Mouse (Mus musculus): ENCODE results near the gene Asna1. TPM values are rescaled to one million over a fixed set of nuclear protein-coding genes. Genes with fewer than 3 reads are reported as not detected.

Gene Asna1
- polyA plus RNA-seq, 1 experiment from 2014 or later = 154 TPM

DNA sequence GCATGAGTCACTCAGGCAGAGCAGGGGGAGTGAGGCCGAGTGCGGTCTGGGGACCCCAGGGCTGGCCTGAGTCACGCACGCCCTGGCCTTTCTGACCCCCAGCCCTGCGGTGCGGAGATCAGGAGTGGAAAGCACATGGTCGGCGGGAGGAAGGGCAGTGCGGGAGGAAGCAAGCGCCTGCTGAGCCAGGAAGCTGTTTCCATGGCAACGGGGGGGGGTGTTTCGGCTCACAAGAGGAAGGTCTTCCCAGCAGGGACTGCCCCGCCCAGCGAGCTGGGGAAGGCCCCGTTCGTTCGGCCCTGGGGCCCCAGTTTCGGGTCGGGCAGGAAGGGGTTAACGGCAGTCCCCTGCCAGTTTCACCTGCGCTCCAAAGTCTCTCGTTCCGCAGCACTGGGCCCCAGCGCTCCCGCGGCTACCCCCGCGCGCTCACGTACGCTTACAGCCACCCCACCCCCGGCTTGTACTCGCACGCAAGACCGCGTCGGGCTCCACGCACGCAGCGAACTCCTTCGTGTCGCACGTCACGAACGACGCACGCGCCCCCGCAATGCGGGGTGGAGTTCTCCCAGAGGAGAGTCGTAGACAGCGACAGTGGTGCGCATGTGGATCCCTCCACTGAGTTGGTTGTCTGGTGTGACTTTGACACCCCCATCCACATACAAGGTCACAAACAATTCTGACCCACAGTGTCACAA is 39.2 kb downstream of the Asna1 start:
- Histone ChIP-seq H3K4me1 (ENCODE audit: insufficient read depth, low read length) (peaks cover 58% of the 10 kb centered on the region), H3K9me3 (ENCODE audit: low read length) (no peaks in the 10 kb centered on the region), H3K27me3 (ENCODE audit: insufficient read depth, low read length) (no peaks in the 10 kb centered on the region), H3K4me2 (replicated peaks; ENCODE audit: low read depth, low read length) (peak overlapping the region; percentile 100), H3K4me3 (ENCODE audit: low read length) (peak overlapping the region; percentile 55), H3K27ac (ENCODE audit: low read length) (peak overlapping the region; percentile 87), H3K36me3 (ENCODE audit: insufficient read depth, low read length) (no peaks in the 10 kb centered on the region), H3K9ac (replicated peaks; ENCODE audit: low read length) (peak overlapping the region; percentile 75)
- WGBS = under 1% methylated on average over 52 of the region's 53 CpGs
- peak; percentile 22 for ATAC-seq (ENCODE audit: low FRiP score, low TSS enrichment)

DNA sequence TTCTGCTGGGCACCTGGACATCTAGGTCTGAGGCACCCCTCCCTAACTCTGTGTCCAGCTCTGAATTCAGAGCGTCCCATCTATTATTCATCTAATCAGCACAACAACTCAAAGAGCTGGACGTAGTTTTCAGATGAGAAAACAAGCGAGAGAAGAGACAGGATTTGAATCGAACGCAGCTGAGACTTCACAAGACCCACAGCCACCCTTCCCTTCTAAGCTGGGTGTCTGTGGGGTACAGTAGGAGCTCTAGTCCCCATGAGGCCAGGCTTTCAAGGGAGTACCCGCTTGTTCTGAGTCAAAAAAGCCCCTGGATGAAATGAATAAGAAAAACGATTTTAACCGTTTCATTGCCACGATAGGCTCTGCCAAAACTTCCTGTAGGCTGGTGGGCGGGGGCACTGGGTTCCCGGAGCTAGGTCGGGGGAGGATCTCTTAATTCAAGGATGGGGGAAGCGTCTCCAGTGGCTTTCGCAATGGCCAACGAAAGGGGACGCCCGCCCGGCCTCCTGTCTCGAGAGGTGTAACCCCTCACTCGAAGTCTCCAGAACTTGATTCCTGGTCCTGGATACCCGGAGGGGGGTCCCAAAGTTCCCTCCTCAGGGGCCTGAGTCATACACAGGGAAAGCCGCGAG is 39.9 kb downstream of the Asna1 start:
- no peaks in the 10 kb centered on the region for H3K27me3 ChIP-seq (ENCODE audit: insufficient read depth, low read length)
- H3K9me3 ChIP-seq (ENCODE audit: low read length) = no peaks in the 10 kb centered on the region
- WGBS = under 1% methylated on average over 23 of the region's 23 CpGs
- H3K4me3 ChIP-seq (ENCODE audit: low read length) = peak overlapping the region; percentile 55
- peak overlapping the region; percentile 87 for H3K27ac ChIP-seq (ENCODE audit: low read length)
- peaks cover 64% of the 10 kb centered on the region for H3K4me1 ChIP-seq (ENCODE audit: insufficient read depth, low read length)
- no peaks in the 10 kb centered on the region for H3K36me3 ChIP-seq (ENCODE audit: insufficient read depth, low read length)
- peak overlapping the region; percentile 100 for H3K4me2 ChIP-seq (replicated peaks; ENCODE audit: low read depth, low read length)
- no peak for ATAC-seq (ENCODE audit: low FRiP score, low TSS enrichment)
- peak overlapping the region; percentile 75 for H3K9ac ChIP-seq (replicated peaks; ENCODE audit: low read length)

DNA sequence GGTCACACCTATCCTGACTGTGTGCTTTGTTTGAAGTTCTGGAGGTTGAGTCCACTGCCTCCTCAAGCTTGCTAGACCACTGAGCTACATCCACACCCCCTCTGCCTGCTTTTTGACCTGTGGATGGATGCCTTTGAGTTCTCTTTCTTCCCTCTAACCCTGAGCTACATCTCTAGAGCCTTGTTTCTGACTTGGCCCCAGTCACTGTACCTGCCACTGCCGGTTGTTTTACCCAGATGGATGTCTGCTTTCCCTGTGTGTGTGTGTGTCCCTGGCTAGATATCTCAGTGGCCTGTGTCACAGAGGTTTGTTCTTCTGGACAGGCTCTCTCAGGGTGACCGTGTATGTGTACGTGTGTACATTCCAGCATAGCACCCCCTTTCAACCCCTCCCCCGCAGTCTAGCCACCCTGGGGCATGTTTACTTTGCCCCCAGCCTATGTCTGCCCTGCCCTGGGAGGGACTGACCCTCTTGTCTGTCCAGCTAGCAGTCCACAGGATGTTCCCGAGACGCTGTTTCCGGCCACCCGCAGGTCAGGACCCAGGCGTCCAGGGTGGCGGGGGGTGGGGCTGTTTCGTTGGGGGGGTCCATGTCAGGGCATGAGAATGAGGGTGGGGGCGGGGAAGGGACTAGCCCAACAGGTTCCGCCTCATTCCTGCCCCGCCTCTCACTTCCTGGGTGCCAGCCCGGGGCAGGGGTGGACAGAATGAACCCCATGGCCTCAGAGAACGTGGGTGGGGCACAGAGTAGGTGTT is 40.6 kb downstream of the Asna1 start:
- H3K4me3 ChIP-seq (ENCODE audit: low read length) = peak overlapping the region; percentile 55; the same call in 1 of the 2 replicates
- no peaks in the 10 kb centered on the region for H3K36me3 ChIP-seq (ENCODE audit: insufficient read depth, low read length)
- H3K9ac ChIP-seq (replicated peaks; ENCODE audit: low read length) = peak overlapping the region; percentile 75; the same call in 1 of the 2 replicates
- no peak for ATAC-seq (ENCODE audit: low FRiP score, low TSS enrichment)
- H3K4me1 ChIP-seq (ENCODE audit: insufficient read depth, low read length) = peaks cover 67% of the 10 kb centered on the region
- WGBS = 3% methylated on average over 16 of the region's 16 CpGs
- H3K9me3 ChIP-seq (ENCODE audit: low read length) = no peaks in the 10 kb centered on the region
- H3K4me2 ChIP-seq (replicated peaks; ENCODE audit: low read depth, low read length) = peak overlapping the region; percentile 100
- H3K27me3 ChIP-seq (ENCODE audit: insufficient read depth, low read length) = no peaks in the 10 kb centered on the region
- peak overlapping the region; percentile 87 for H3K27ac ChIP-seq (ENCODE audit: low read length)

DNA sequence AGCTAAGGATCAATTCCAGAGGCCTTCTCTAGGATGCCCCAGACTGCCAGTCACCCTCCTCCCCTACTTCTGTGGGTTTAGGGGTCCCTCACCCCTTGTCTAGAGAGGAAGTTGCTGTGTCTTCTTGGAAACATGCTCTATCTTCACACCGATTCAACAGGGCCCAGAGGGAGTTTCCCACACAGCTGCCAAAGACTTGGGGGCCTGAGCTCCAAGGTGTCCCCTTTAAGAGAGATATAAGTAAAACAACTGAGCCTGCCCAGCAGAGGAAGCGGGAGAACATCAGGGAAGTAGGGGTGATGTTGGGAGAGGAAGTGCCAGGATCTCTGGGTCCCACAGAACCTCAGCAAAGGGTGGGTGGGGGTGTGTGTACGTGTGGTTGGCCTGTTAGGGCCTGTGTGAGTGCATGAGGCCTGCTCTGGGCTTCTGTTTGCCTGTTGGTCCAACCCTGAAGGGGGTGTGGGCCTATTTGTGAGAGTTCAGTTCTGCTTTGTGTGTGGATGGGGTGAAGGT is 42.5 kb downstream of the Asna1 start:
- no peak for ATAC-seq (ENCODE audit: low FRiP score, low TSS enrichment)
- Histone ChIP-seq H3K27ac (ENCODE audit: low read length) (peak overlapping the region; percentile 87), H3K9me3 (ENCODE audit: low read length) (no peaks in the 10 kb centered on the region), H3K9ac (replicated peaks; ENCODE audit: low read length) (no peak overlapping the region), H3K4me3 (ENCODE audit: low read length) (no peak overlapping the region), H3K36me3 (ENCODE audit: insufficient read depth, low read length) (no peaks in the 10 kb centered on the region), H3K4me2 (replicated peaks; ENCODE audit: low read depth, low read length) (no peak overlapping the region), H3K4me1 (ENCODE audit: insufficient read depth, low read length) (peaks cover 76% of the 10 kb centered on the region), H3K27me3 (ENCODE audit: insufficient read depth, low read length) (no peaks in the 10 kb centered on the region)
- 62% methylated on average over 3 of the region's 3 CpGs for WGBS

DNA sequence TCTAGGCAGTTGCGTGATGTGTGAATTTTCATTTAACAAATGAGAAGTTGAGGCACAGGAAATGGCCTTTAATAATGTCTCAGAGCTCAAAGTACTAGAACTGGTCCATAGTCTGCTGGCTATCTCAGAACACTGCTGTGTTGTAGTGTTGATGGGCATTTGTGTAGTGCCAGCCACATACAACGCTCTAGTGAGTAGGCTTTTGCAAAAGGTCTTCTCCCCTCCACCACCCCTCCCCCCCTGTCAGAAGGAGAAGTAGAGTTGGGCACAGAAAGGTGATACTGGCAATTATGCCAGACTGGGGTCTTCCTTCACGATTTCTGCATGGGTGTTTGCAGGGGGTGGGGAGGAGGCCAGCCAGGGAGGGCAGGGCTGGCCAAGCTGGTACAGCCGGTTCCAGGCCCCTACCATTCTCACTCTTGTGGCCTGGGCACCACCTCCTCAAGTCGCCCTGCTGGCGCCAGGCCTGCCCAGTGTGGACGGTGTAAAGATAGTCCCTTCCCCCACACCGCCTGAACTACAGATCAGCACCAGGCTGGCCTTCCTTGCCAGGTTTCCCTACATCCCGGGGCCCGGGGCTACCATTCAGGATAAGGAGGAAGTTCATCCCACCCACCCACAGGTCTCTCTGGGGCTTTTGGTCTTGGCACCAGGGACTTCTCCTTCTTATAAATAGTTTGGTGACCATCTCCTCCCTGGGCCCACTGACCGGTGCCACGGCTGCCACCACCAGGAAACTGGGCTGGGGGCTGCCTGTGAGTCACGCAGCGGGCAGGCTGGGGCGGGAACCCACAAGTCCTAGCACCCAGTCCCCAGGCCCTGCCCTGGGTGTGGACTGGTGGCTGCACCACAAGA is 43.2 kb downstream of the Asna1 start:
- H3K9ac ChIP-seq (replicated peaks; ENCODE audit: low read length) = peak overlapping the region; percentile 23; the same call in 1 of the 2 replicates
- H3K36me3 ChIP-seq (ENCODE audit: insufficient read depth, low read length) = no peaks in the 10 kb centered on the region
- 70% methylated on average over 15 of the region's 15 CpGs for WGBS
- H3K27ac ChIP-seq (ENCODE audit: low read length) = peak overlapping the region; percentile 87
- no peak overlapping the region for H3K4me3 ChIP-seq (ENCODE audit: low read length)
- H3K27me3 ChIP-seq (ENCODE audit: insufficient read depth, low read length) = no peaks in the 10 kb centered on the region
- no peaks in the 10 kb centered on the region for H3K9me3 ChIP-seq (ENCODE audit: low read length)
- H3K4me1 ChIP-seq (ENCODE audit: insufficient read depth, low read length) = peaks cover 82% of the 10 kb centered on the region
- H3K4me2 ChIP-seq (replicated peaks; ENCODE audit: low read depth, low read length) = no peak overlapping the region
- no peak for ATAC-seq (ENCODE audit: low FRiP score, low TSS enrichment)

DNA sequence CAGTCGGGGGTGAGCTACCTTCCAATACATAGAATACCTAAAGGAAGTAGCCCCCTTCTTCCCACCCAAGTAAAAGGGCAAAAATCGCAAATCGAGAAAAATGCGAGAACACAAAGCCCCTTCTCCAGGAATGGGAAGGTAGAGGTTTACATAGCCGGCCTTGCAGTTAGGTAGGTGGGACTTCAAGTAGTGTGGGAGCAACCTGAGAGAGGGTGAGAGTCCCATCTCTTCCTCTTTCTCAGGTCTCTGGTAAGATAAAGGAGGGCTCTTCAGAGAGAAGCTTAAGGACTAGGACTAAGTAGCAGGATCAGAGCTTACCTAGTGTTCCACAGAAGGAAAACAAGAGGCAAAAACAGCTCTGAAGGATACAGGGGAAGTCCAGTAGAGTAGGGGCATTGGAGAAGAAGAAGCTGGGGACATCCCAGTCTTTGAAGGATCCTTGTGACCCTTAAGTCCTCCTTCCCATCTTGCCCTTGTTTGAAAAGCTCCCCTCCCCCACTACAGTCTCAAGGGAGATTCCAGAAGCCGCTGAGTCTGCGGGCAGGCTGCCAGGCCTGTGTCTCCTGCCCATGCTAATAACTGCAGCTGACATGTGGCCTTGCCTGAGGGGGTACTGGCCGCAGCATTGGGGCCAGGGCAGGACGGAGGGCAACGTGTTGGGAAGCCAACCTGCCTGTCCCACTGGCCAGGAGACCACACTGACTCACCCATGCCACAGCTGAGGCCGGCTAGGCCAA is 44.3 kb downstream of the Asna1 start:
- Histone ChIP-seq H3K9me3 (ENCODE audit: low read length) (no peaks in the 10 kb centered on the region), H3K4me2 (replicated peaks; ENCODE audit: low read depth, low read length) (peak overlapping the region; percentile 96), H3K4me3 (ENCODE audit: low read length) (no peak overlapping the region), H3K27me3 (ENCODE audit: insufficient read depth, low read length) (no peaks in the 10 kb centered on the region), H3K36me3 (ENCODE audit: insufficient read depth, low read length) (no peaks in the 10 kb centered on the region), H3K27ac (ENCODE audit: low read length) (peak overlapping the region; percentile 87), H3K4me1 (ENCODE audit: insufficient read depth, low read length) (peaks cover 84% of the 10 kb centered on the region), H3K9ac (replicated peaks; ENCODE audit: low read length) (no peak overlapping the region)
- ATAC-seq (ENCODE audit: low FRiP score, low TSS enrichment) = no peak
- 35% methylated on average over 11 of the region's 11 CpGs for WGBS

DNA sequence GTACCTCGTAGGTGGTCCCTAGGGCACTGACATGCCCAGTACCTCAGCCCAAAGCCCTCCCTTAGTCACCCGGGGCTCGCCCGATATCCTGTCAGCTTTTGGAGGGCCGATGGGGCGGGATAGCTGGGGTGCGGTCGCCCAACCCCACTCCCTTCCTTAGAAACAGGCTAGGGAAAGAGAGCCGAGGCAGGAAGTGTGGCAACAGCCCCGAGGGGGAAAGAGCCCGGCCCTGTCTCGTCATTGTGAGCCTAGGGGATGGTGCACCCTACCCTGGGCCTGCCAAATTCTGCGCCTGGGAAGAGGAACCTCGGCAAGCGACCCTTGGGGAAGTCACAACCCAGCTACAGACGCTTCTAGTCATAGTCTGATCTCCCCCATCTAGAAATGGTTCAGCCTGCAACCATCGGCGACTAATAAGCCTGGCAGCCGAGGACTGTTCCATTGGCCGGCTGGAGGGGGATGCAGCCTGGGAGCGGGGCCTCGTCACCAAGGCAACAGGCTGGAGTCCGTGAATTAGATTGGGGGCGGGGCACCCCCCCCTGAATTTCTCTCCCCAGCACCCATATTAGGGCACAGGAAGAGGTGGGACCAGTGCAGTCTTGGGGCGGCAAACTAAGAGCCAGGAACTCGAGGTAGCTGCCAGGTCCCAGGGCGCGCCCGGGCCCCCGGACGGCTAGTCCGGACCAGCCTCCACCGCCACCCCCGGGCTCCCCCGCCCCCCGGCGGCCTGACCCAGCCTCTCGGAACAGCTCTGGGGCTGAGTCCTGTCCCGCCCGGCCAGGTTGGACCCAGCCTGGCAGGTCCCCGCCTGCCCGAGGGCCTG is 45.3 kb downstream of the Asna1 start:
- peak overlapping the region; percentile 55 for H3K9ac ChIP-seq (replicated peaks; ENCODE audit: low read length)
- peak overlapping the region; percentile 41 for H3K4me3 ChIP-seq (ENCODE audit: low read length)
- 2% methylated on average over 42 of the region's 42 CpGs for WGBS
- no peaks in the 10 kb centered on the region for H3K27me3 ChIP-seq (ENCODE audit: insufficient read depth, low read length)
- peaks cover 1% of the 10 kb centered on the region; the same call in 1 of the 2 replicates for H3K36me3 ChIP-seq (ENCODE audit: insufficient read depth, low read length)
- H3K4me2 ChIP-seq (replicated peaks; ENCODE audit: low read depth, low read length) = peak overlapping the region; percentile 96
- peaks cover 82% of the 10 kb centered on the region for H3K4me1 ChIP-seq (ENCODE audit: insufficient read depth, low read length)
- peak; percentile 32 for ATAC-seq (ENCODE audit: low FRiP score, low TSS enrichment)
- peak overlapping the region; percentile 87 for H3K27ac ChIP-seq (ENCODE audit: low read length)
- H3K9me3 ChIP-seq (ENCODE audit: low read length) = no peaks in the 10 kb centered on the region

DNA sequence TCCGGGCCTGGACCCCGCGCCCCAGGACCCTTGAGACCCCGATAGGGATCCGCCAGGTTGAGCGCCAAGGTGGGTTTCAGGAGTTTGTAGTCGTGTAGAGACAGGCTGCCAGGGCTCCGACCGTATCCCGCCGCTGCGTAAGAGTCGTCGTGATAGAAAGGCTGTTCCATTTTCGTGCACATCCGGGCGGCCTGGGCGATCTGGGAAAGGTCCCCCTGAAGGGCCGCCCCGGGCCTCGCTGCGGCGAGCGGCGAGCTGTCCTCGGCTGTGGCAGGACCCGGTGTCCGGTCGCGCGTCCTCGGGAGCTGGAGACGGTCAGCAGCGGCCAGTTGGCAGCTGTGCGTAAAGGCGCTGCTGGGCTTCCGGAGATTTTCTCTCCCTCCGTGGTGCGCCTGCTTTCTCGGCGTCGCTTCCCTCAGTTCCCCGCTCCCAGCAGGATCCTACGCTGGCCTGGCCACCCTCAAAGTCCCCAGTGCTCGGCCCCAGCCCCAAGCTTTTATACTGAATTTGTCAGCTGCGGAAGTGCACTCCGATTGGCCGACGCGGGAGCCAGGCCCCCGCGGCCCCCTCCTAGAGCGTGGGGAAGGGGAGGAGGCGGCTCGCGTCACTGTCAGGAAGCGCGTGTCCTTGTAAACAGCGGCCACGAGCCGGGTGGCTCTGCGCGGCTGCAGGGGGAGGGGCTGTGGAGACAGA is 46.7 kb downstream of the Asna1 start, which contains the start of gene Junb:
Gene Junb (minus strand): TSS at position 471 of the 693 bp plus-strand sequence.
- no peaks in the 10 kb centered on the region for H3K9me3 ChIP-seq (ENCODE audit: low read length)
- H3K27me3 ChIP-seq (ENCODE audit: insufficient read depth, low read length) = no peaks in the 10 kb centered on the region
- peak within 1 kb of the TSS; percentile 96 for H3K4me2 ChIP-seq (replicated peaks; ENCODE audit: low read depth, low read length)
- H3K4me1 ChIP-seq (ENCODE audit: insufficient read depth, low read length) = peaks cover 78% of the 10 kb centered on the region
- H3K36me3 ChIP-seq (ENCODE audit: insufficient read depth, low read length) = peaks cover 12% of the 10 kb centered on the region; the same call in 1 of the 2 replicates
- peak within 1 kb of the TSS; percentile 61 for H3K4me3 ChIP-seq (ENCODE audit: low read length)
- H3K27ac ChIP-seq (ENCODE audit: low read length) = peak within 1 kb of the TSS; percentile 87
- WGBS = 0% methylated on average over 63 of the region's 63 CpGs
- peak; percentile 54 for ATAC-seq (ENCODE audit: low FRiP score, low TSS enrichment)
- H3K9ac ChIP-seq (replicated peaks; ENCODE audit: low read length) = peak within 1 kb of the TSS; percentile 74

Measured in kidney, embryonic 16.5 days (tissue).